Mouse (Mus musculus) macrophage (primary cell): Measurements from ENCODE around the gene 1700016C15Rik. TPM values are rescaled to one million over a fixed set of nuclear protein-coding genes. Genes with fewer than 3 reads are reported as not detected.

Experiments
- H3K27ac ChIP-seq: fragments of 350-480 bp; formaldehyde crosslinking; 2 replicates; pipeline ENCODE4 v1.9.0; 2021
- H3K36me3 ChIP-seq: fragments of 350-480 bp; formaldehyde crosslinking; 2 replicates; pipeline ENCODE4 v1.9.0; 2021; ENCODE audit errors: inconsistent target
- H3K4me3 ChIP-seq: fragments of 350-480 bp; formaldehyde crosslinking; 2 replicates; pipeline ENCODE4 v1.9.0; 2021; ENCODE audit errors: inconsistent target
- H3K79me2 ChIP-seq: fragments of 350-480 bp; formaldehyde crosslinking; 2 replicates; pipeline ENCODE4 v1.9.0; 2021; ENCODE audit errors: inconsistent target
- WGBS: methylation state at CpG from one replicate; pipeline ENCODE4 v1.1.7; 2026; ENCODE audit warnings: inconsistent platforms; ENCODE audit not compliant: missing documents; 5-methylcytosine and 5-hydroxymethylcytosine counted together
- polyA plus RNA-seq: library from polyadenylated mRNA; stranded (reverse); fragments of 250-400 nt; gene quantifications from 3 replicates; pipeline ENCODE4 v1.2.4, GENCODE M21; 2018; ENCODE audit warnings: inconsistent platforms

The 1700016C15Rik gene
- polyA plus RNA-seq, 1 experiment from 2014 or later: not detected

GRCm38 (mm10) chr1:177797151-177797755 is 67.6 kb downstream of the 1700016C15Rik start:
- Histone ChIP-seq H3K36me3 (no peaks in the 10 kb centered on the region), H3K4me3 (0 out of 2 replicates have a peak overlapping the region, but pooled peaks have one; percentile 5)

More at GRCm38 (mm10) chr1:177797151-177797755, 67.6 kb downstream of the 1700016C15Rik start:
- WGBS: 80% methylated on average over 8 of the region's 8 CpGs
- peaks cover 35% of the 10 kb centered on the region for H3K79me2 ChIP-seq
- H3K27ac ChIP-seq: 0 out of 2 replicates have a peak overlapping the region, but pooled peaks have one; percentile 22

Other genes with a start within 250 kb of the 1700016C15Rik start
- gene Adss, start 66.7 kb downstream of the 1700016C15Rik start, polyA plus RNA-seq: 29.9 to 50.3 TPM (median 43.2 TPM) in 3 replicates